Mouse (Mus musculus) G1E (cell line): ENCODE data around the gene Cfap44. TPM values are rescaled to one million over a fixed set of nuclear protein-coding genes. Genes with fewer than 3 reads are reported as not detected.
A peak's percentile ranks its signal among the peaks of the same experiment; 100 is the strongest.

Source experiments
- ATAC-seq: 2 replicates; pipeline ENCODE4 v1.8.0; 2016; ENCODE audit warnings: mild to moderate bottlenecking; ENCODE audit not compliant: insufficient number of reproducible peaks, poor library complexity, low FRiP score, severe bottlenecking; ENCODE audit errors: extremely low read depth
- DNase-seq: peaks from one replicate; pipeline ENCODE4 v3.0.0; 2012; ENCODE audit warnings: low spot score
- H3K27me3 ChIP-seq: 2 replicates; pipeline ENCODE4 v1.6.1; 2012; ENCODE audit warnings: mild to moderate bottlenecking, low read length, inconsistent platforms; ENCODE audit not compliant: insufficient read depth
- H3K36me3 ChIP-seq: replicated peaks from 2 replicates; pipeline ENCODE3; 2012; ENCODE audit warnings: mild to moderate bottlenecking, inconsistent platforms
- H3K4me1 ChIP-seq: 2 replicates; pipeline ENCODE4 v1.6.1; 2012; ENCODE audit warnings: low read depth, low read length, inconsistent platforms, mixed read lengths; ENCODE audit not compliant: insufficient read depth
- H3K4me3 ChIP-seq: 2 replicates; pipeline ENCODE4 v1.5.1; 2012; ENCODE audit warnings: low read depth, mild to moderate bottlenecking, inconsistent platforms, low read length, moderate library complexity, mixed read lengths
- H3K9me3 ChIP-seq: replicated peaks from 2 replicates; pipeline ENCODE4 v1.6.1; 2012; ENCODE audit warnings: inconsistent platforms
- CTCF ChIP-seq: IDR thresholded peaks from 2 replicates; pipeline ENCODE4 v1.5.1; 2012; ENCODE audit warnings: low read depth, low read length, inconsistent platforms, mixed read lengths
- GATA1 ChIP-seq: IDR thresholded peaks from 2 replicates; pipeline ENCODE4 v1.6.1; 2012; ENCODE audit warnings: borderline replicate concordance, low read length, inconsistent platforms, mixed read lengths
- GATA2 ChIP-seq: IDR thresholded peaks from 2 replicates; pipeline ENCODE4 v1.6.1; 2012; ENCODE audit warnings: low read depth, low read length, inconsistent platforms, borderline replicate concordance
- POLR2AphosphoS5 ChIP-seq: IDR thresholded peaks from 2 replicates; pipeline ENCODE4 v1.6.1; 2012; ENCODE audit warnings: low read depth, low read length, inconsistent platforms; ENCODE audit not compliant: insufficient replicate concordance
- TAL1 ChIP-seq: conservative IDR thresholded peaks from 2 replicates; pipeline ENCODE4 v1.6.1; 2012; ENCODE audit warnings: low read depth, low read length, inconsistent platforms, mixed read lengths
- polyA plus RNA-seq: library from polyadenylated mRNA; stranded (reverse); fragments of >175 nt; gene quantifications from 2 replicates; pipeline ENCODE4 v1.2.3, GENCODE M21; 2012
- total RNA-seq, 2 experiments: library from RNA; stranded (forward) in 1 of 2; stranded (reverse) in 1 of 2; fragments of 200-1000 nt in 1 of 2; fragments of >200 nt in 1 of 2; fragmentation: Nextera tagmentation in 1 of 2; gene quantifications; 2 replicates each; pipeline ENCODE4 v1.2.3; 2014 to 2017

The Cfap44 gene
- total RNA-seq (2014; fragmentation: Nextera tagmentation) = not detected in 2 replicates
- 0.12 and 0.22 TPM in 2 replicates for total RNA-seq (2017)
- polyA plus RNA-seq = not detected in 2 replicates

DNA sequence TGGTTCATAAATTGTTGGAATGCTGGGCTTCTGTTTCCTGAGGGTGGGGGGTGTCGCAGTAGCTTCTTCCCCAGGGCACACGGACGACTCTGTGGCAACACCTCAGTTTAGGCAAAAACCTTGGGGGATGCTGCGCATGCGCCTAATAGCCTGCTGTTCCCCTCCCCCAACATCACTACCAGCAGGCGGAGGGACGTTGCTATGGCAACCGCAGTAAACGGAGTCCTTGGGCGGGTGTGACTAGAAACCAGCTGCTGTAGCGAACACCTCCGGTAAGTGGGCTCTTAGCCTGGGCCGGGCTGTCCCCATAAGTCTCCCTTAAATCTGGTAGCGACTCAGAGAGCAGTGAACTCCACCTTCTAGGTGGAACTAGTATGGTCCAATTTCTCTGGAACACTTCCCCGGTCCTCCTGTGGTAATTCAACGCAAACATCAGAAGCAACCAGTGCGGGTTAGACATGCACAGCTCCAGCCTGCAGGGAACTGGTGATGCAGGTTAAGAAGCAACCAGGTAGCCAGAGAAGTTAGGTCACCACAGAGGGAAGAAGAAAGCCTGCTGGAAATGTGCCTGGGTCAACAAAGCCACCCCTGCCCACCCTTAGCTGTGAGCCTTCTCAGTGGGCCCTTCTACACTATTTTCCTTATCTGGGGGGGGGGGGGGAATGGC lies at the start of gene Cfap44:
Gene Cfap44 (plus strand): TSS at position 220 of the 667 bp plus-strand sequence.
- Histone ChIP-seq H3K4me3 (no peak within 1 kb of the TSS), H3K36me3 (peaks cover under 1% of the 10 kb centered on the region), H3K27me3 (peaks cover 9% of the 10 kb centered on the region), H3K9me3 (no peaks in the 10 kb centered on the region), H3K4me1 (peaks cover 13% of the 10 kb centered on the region)
- ATAC-seq (peak; percentile 40; the same call in 1 of the 2 replicates), DNase-seq (peak; percentile 4)
- TF ChIP-seq CTCF (no peak), GATA2 (no peak), POLR2AphosphoS5 (no peak), TAL1 (no peak), GATA1 (no peak)

GRCm38 (mm10) chr16:44347071-44347901 lies 47.3 kb upstream of the Cfap44 start, which contains the start of gene Spice1:
Gene Spice1 (plus strand): TSS chr16:44347121.
- DNase-seq (peak; percentile 86), ATAC-seq (peak; percentile 93)
- H3K4me1 ChIP-seq = peaks cover 37% of the 10 kb centered on the region
- H3K9me3 ChIP-seq = no peaks in the 10 kb centered on the region
- TF ChIP-seq TAL1 (no peak), POLR2AphosphoS5 (no peak), GATA2 (no peak), CTCF (no peak), GATA1 (no peak)
- peaks cover 10% of the 10 kb centered on the region for H3K36me3 ChIP-seq
- no peaks in the 10 kb centered on the region for H3K27me3 ChIP-seq
- peak within 1 kb of the TSS; percentile 82 for H3K4me3 ChIP-seq

DNA sequence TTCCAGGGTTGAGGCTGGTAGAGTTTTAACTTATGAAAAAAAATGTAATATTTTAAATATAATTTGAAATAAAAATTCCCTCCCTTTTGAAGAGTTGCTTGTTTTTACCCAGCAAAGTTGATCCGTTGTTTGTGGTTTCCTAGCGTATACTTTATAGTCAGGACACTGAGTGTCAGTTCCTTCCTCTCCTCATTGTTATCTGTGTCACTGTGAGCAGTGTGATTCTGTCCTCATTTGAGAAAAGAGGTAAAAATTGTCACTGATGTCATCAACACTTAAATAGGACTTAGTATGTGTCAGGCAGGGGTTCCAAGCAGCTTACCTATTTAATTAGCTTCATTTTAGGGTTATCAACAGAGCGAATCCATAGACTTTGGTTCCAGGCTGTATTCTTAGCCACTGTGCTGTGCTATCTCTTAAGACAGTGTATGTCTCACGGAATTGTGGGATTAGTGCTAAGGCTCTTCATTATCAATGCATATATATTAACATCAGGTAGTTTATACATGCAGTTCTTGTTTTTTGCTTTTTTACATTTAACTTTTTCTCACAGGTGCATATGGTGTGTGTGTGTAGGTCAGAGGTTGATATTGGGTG lies 44.7 kb upstream of the Cfap44 start:
- peaks cover 30% of the 10 kb centered on the region for H3K4me1 ChIP-seq
- TF ChIP-seq CTCF (no peak), POLR2AphosphoS5 (no peak), GATA1 (no peak), GATA2 (no peak), TAL1 (no peak)
- no peaks in the 10 kb centered on the region for H3K9me3 ChIP-seq
- no peaks in the 10 kb centered on the region for H3K27me3 ChIP-seq
- H3K36me3 ChIP-seq = peaks cover 14% of the 10 kb centered on the region
- no peak for DNase-seq
- no peak overlapping the region for H3K4me3 ChIP-seq
- ATAC-seq = no peak

DNA sequence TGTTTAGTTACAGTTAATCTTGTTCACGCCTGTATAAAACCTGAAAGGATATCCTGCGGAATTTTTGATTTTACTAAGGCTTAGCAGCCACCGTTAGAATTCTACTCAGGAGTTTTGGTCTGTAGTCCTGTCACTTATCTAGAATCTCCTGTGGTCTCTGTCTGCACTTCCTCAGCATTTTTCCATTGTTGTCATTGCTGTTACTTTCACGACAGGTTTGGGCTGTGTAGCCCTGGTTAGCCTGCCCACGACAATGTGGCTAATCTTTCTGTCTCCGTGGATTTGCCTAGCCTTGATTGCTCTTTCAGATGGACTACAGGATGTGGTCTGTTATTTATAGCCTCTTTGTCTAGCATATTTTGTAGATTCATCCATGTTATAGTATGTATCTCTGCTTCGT lies 38.3 kb upstream of the Cfap44 start:
- no peaks in the 10 kb centered on the region for H3K9me3 ChIP-seq
- peaks cover 39% of the 10 kb centered on the region for H3K36me3 ChIP-seq
- no peaks in the 10 kb centered on the region for H3K27me3 ChIP-seq
- TF ChIP-seq GATA2 = no peak
- TF ChIP-seq GATA1 = no peak
- no peak for TF ChIP-seq TAL1
- no peak for TF ChIP-seq POLR2AphosphoS5
- ATAC-seq (no peak), DNase-seq (no peak)
- H3K4me3 ChIP-seq = no peak overlapping the region
- H3K4me1 ChIP-seq = peaks cover 13% of the 10 kb centered on the region; the same call in 1 of the 2 replicates

GRCm38 (mm10) chr16:44357571-44358268 lies 36.9 kb upstream of the Cfap44 start:
- no peak for TF ChIP-seq CTCF
- TF ChIP-seq GATA1 = no peak
- H3K9me3 ChIP-seq = no peaks in the 10 kb centered on the region
- no peak overlapping the region for H3K4me3 ChIP-seq
- DNase-seq (peak; percentile 40), ATAC-seq (peak; percentile 100)
- peaks cover 42% of the 10 kb centered on the region for H3K36me3 ChIP-seq
- H3K27me3 ChIP-seq = no peaks in the 10 kb centered on the region
- H3K4me1 ChIP-seq = peaks cover 9% of the 10 kb centered on the region; the same call in 1 of the 2 replicates
